22 mouse cellular contexts compared by ENCODE assay signal in genomic region chr13:73031217-73031616, GRCm38 (mm10).
"Had no signal": no experiment of that assay in that cellular context is flagged by ENCODE, and none has a peak within 500 bp of the region (broad histone marks: within the 10 kb centered on the region; RNA-seq: fewer than 3 reads in every experiment).

No protein-coding gene starts in this region.

- H3K27ac ChIP-seq: limb, embryonic 12.5 days; limb, embryonic 15.5 days; liver, embryonic 14.5 days; macrophage; midbrain, embryonic 12.5 days; midbrain, embryonic 15.5 days; neural tube, embryonic 12.5 days; neural tube, embryonic 15.5 days; stomach, postnatal 0 days had no signal

- H3K4me1 ChIP-seq: limb, embryonic 12.5 days; limb, embryonic 15.5 days; neural tube, embryonic 15.5 days had no signal

- ATAC-seq: liver, postnatal 0 days; lung, postnatal 0 days; midbrain, embryonic 15.5 days had no signal

- H3K9me3 ChIP-seq: limb, embryonic 12.5 days; limb, embryonic 15.5 days; midbrain, embryonic 12.5 days; midbrain, embryonic 15.5 days; neural tube, embryonic 12.5 days; neural tube, embryonic 15.5 days had no signal

- H3K9ac ChIP-seq: limb, embryonic 12.5 days; limb, embryonic 15.5 days; liver, embryonic 14.5 days; liver, postnatal 0 days; lung, embryonic 14.5 days; midbrain, embryonic 12.5 days; midbrain, embryonic 15.5 days; neural tube, embryonic 12.5 days; neural tube, embryonic 15.5 days had no signal

- H3K4me3 ChIP-seq: limb, embryonic 12.5 days; limb, embryonic 15.5 days; midbrain, embryonic 12.5 days; midbrain, embryonic 15.5 days; neural tube, embryonic 12.5 days; neural tube, embryonic 15.5 days had no signal

- H3K36me3 ChIP-seq: limb, embryonic 12.5 days; limb, embryonic 15.5 days; midbrain, embryonic 12.5 days; midbrain, embryonic 15.5 days; neural tube, embryonic 12.5 days; neural tube, embryonic 15.5 days had no signal

- DNase-seq: kidney, postnatal 14 days; kidney, postnatal 4 days; left cerebral cortex, postnatal 4 days; liver, postnatal 0 days; lung, embryonic 14.5 days; right cerebral cortex, adult 18-20 months; right cerebral cortex, postnatal 14 days; right cerebral cortex, postnatal 4 days; thymus, adult 2 months; thymus, postnatal 14 days; thymus, postnatal 4 days had no signal

- H3K4me2 ChIP-seq: limb, embryonic 12.5 days; limb, embryonic 15.5 days; liver, embryonic 11.5 days; lung, embryonic 14.5 days; midbrain, embryonic 12.5 days; midbrain, embryonic 15.5 days; neural tube, embryonic 12.5 days; neural tube, embryonic 15.5 days had no signal

- H3K27me3 ChIP-seq: neural tube, embryonic 12.5 days had no signal
